Mouse (Mus musculus): ENCODE measurements at regions not wholly inside any gene's neighbourhood (a gene's known extent, or its start where the extent isn't known, plus 50 kb on each side); places are given as distances from the start of the nearest gene placed in this dataset.
A peak's percentile ranks its signal among the peaks of the same experiment; 100 is the strongest.

- 0 out of 2 replicates have a peak, but pooled peaks cover 4% of the 10 kb centered on the region for H3K4me1 ChIP-seq (replicated peaks; ENCODE audit: control insufficient read depth, insufficient read depth, low read length)
- no peaks in the 10 kb centered on the region for H3K9me3 ChIP-seq (ENCODE audit: control insufficient read depth)
- TF ChIP-seq CTCF (IDR thresholded peaks at IDR 0.05; ENCODE audit: low read depth) = no peak
- no peaks in the 10 kb centered on the region for H3K27me3 ChIP-seq (replicated peaks; ENCODE audit: control insufficient read depth, insufficient read depth, low read length)
- no peak overlapping the region for H3K4me3 ChIP-seq (ENCODE audit: low read depth, low read length)
- H3K9ac ChIP-seq (ENCODE audit: low read depth, low read length) = no peak overlapping the region
- H3K36me3 ChIP-seq (ENCODE audit: control insufficient read depth, insufficient read depth) = no peaks in the 10 kb centered on the region
- H3K4me2 ChIP-seq (replicated peaks; ENCODE audit: low read depth) = no peak overlapping the region
- ATAC-seq = no peak
- H3K27ac ChIP-seq (ENCODE audit: low read depth, low read length) = no peak overlapping the region
- 64% methylated on average over 1 of the region's 1 CpGs for WGBS
Measured at GRCm38 (mm10) chr6:31188066-31188465, 210.5 kb upstream of the Mkln1 start.

- ATAC-seq = no peak
- no peak overlapping the region for H3K4me3 ChIP-seq (ENCODE audit: low read depth, low read length)
Measured at GRCm38 (mm10) chr6:31189060-31189459, 209.5 kb upstream of the Mkln1 start.

GRCm38 (mm10) chr6:31190070-31190469, 208.5 kb upstream of the Mkln1 start:
- Histone ChIP-seq H3K4me3 (ENCODE audit: low read depth, low read length) (no peak overlapping the region), H3K27me3 (replicated peaks; ENCODE audit: control insufficient read depth, insufficient read depth, low read length) (no peaks in the 10 kb centered on the region), H3K27ac (ENCODE audit: low read depth, low read length) (no peak overlapping the region), H3K4me1 (replicated peaks; ENCODE audit: control insufficient read depth, insufficient read depth, low read length) (0 out of 2 replicates have a peak, but pooled peaks cover 4% of the 10 kb centered on the region), H3K4me2 (replicated peaks; ENCODE audit: low read depth) (no peak overlapping the region), H3K9me3 (ENCODE audit: control insufficient read depth) (no peaks in the 10 kb centered on the region), H3K9ac (ENCODE audit: low read depth, low read length) (no peak overlapping the region), H3K36me3 (ENCODE audit: control insufficient read depth, insufficient read depth) (no peaks in the 10 kb centered on the region)
- ATAC-seq = no peak
- TF ChIP-seq CTCF (IDR thresholded peaks at IDR 0.05; ENCODE audit: low read depth) = no peak
- 42% methylated on average over 5 of the region's 5 CpGs for WGBS

More at GRCm38 (mm10) chr6:31189060-31189459, 209.5 kb upstream of the Mkln1 start:
- WGBS = 63% methylated on average over 7 of the region's 7 CpGs
- Histone ChIP-seq H3K9ac (ENCODE audit: low read depth, low read length) (no peak overlapping the region), H3K27ac (ENCODE audit: low read depth, low read length) (no peak overlapping the region), H3K36me3 (ENCODE audit: control insufficient read depth, insufficient read depth) (no peaks in the 10 kb centered on the region), H3K4me2 (replicated peaks; ENCODE audit: low read depth) (no peak overlapping the region), H3K27me3 (replicated peaks; ENCODE audit: control insufficient read depth, insufficient read depth, low read length) (no peaks in the 10 kb centered on the region), H3K4me1 (replicated peaks; ENCODE audit: control insufficient read depth, insufficient read depth, low read length) (0 out of 2 replicates have a peak, but pooled peaks cover 4% of the 10 kb centered on the region), H3K9me3 (ENCODE audit: control insufficient read depth) (no peaks in the 10 kb centered on the region)
- TF ChIP-seq CTCF (IDR thresholded peaks at IDR 0.05; ENCODE audit: low read depth) = peak; percentile 75

- Histone ChIP-seq H3K9ac (ENCODE audit: low read depth, low read length) (no peak overlapping the region), H3K27ac (ENCODE audit: low read depth, low read length) (no peak overlapping the region), H3K4me1 (replicated peaks; ENCODE audit: control insufficient read depth, insufficient read depth, low read length) (0 out of 2 replicates have a peak, but pooled peaks cover 4% of the 10 kb centered on the region), H3K9me3 (ENCODE audit: control insufficient read depth) (no peaks in the 10 kb centered on the region), H3K36me3 (ENCODE audit: control insufficient read depth, insufficient read depth) (no peaks in the 10 kb centered on the region), H3K4me2 (replicated peaks; ENCODE audit: low read depth) (no peak overlapping the region), H3K4me3 (ENCODE audit: low read depth, low read length) (no peak overlapping the region), H3K27me3 (replicated peaks; ENCODE audit: control insufficient read depth, insufficient read depth, low read length) (no peaks in the 10 kb centered on the region)
- peak; percentile 71 for TF ChIP-seq CTCF (IDR thresholded peaks at IDR 0.05; ENCODE audit: low read depth)
- ATAC-seq = no peak
- 44% methylated on average over 5 of the region's 5 CpGs for WGBS
Measured at GRCm38 (mm10) chr6:31190628-31191373, 207.7 kb upstream of the Mkln1 start.

GRCm38 (mm10) chr6:31191577-31191976, 207.0 kb upstream of the Mkln1 start:
- no peak overlapping the region for H3K27ac ChIP-seq (ENCODE audit: low read depth, low read length)
- H3K9ac ChIP-seq (ENCODE audit: low read depth, low read length) = no peak overlapping the region
- no peaks in the 10 kb centered on the region for H3K36me3 ChIP-seq (ENCODE audit: control insufficient read depth, insufficient read depth)
- no peak for ATAC-seq
- TF ChIP-seq CTCF (IDR thresholded peaks at IDR 0.05; ENCODE audit: low read depth) = no peak
- H3K4me2 ChIP-seq (replicated peaks; ENCODE audit: low read depth) = no peak overlapping the region
- WGBS = 72% methylated on average over 14 of the region's 14 CpGs
- H3K27me3 ChIP-seq (replicated peaks; ENCODE audit: control insufficient read depth, insufficient read depth, low read length) = no peaks in the 10 kb centered on the region
- no peaks in the 10 kb centered on the region for H3K9me3 ChIP-seq (ENCODE audit: control insufficient read depth)
- 0 out of 2 replicates have a peak, but pooled peaks cover 4% of the 10 kb centered on the region for H3K4me1 ChIP-seq (replicated peaks; ENCODE audit: control insufficient read depth, insufficient read depth, low read length)
- no peak overlapping the region for H3K4me3 ChIP-seq (ENCODE audit: low read depth, low read length)

GRCm38 (mm10) chr6:31192197-31192596, 206.3 kb upstream of the Mkln1 start:
- WGBS = 85% methylated on average over 4 of the region's 4 CpGs
- H3K9ac ChIP-seq (ENCODE audit: low read depth, low read length) = no peak overlapping the region
- TF ChIP-seq CTCF (IDR thresholded peaks at IDR 0.05; ENCODE audit: low read depth) = no peak
- no peak overlapping the region for H3K4me2 ChIP-seq (replicated peaks; ENCODE audit: low read depth)
- no peaks in the 10 kb centered on the region for H3K27me3 ChIP-seq (replicated peaks; ENCODE audit: control insufficient read depth, insufficient read depth, low read length)
- no peak overlapping the region for H3K27ac ChIP-seq (ENCODE audit: low read depth, low read length)
- no peaks in the 10 kb centered on the region for H3K9me3 ChIP-seq (ENCODE audit: control insufficient read depth)
- 0 out of 2 replicates have a peak, but pooled peaks cover 4% of the 10 kb centered on the region for H3K4me1 ChIP-seq (replicated peaks; ENCODE audit: control insufficient read depth, insufficient read depth, low read length)
- H3K36me3 ChIP-seq (ENCODE audit: control insufficient read depth, insufficient read depth) = no peaks in the 10 kb centered on the region
- H3K4me3 ChIP-seq (ENCODE audit: low read depth, low read length) = no peak overlapping the region
- ATAC-seq = no peak
